Mouse (Mus musculus) adipocyte (in vitro differentiated cells): ENCODE data around the gene Haus6.
A peak's percentile ranks its signal among the peaks of the same experiment; 100 is the strongest.
"Not testable (repeated sequence)": the region's sequence is repeated elsewhere in the genome, so short reads cannot be mapped to it uniquely, and the experiment has no call there.

Source experiments
- DNase-seq: peaks from one replicate; pipeline ENCODE4 v3.0.0-alpha.2; 2016; ENCODE audit warnings: low spot score

Gene Haus6

DNA sequence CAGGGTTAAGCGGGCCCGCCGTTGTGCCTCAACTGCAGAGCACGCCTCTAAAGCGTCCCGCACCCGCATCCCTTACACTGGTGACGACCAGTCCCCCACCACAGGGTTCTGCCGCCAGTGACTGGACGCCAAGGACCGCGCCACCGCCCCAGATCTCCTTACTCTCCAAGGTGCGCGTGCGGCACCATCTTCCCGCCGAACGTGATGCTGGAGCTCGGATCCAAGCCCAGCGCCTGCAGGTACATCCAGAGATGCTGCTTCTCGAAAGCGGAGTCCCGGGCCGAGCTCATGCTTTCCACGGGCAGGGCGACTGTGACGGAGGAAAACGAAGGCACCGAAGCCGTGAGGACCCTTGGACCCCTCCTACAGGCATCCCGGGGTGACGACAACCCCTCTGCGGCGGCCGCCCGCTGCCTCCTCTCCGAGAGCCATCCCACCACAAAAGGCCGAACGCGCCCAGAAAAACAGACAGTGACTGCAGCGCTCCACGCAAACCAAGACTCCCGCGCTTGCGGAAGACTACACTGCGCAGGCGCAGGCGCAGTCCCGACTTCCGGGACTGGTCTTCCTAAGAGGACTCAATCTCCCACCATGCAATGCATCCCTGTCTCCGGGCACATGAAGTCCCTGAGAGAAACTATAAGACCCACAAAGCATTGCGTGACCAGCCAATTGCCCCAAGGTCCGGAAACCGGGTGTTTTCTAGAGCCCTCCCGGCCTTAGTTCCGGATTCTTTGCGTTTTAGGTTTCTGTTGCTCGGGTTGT lies at the start of gene Haus6:
TSS of gene Haus6 (minus strand) at position 532 of the 765 bp plus-strand sequence.
- peak; percentile 98 for DNase-seq

DNA sequence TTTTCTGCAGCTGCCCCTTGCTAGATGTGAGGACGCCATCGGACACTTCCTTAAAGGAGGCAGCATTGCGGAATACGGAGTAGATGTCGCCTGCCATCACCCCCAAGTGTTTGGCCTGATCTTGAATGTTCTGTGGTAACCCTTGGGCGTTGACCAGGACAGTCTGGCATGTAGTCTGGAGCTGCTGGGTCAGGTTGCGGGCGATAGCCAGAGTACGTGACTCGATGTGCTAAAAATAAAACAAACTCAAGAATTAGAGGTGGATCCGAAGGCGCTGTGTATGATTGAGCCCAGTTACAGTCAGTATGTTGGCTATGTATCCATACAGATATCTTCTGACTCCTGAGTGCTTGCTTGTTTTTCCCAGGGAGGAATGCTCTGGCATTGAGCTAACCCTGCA lies 45.3 kb upstream of the Haus6 start:
- no peak for DNase-seq

DNA sequence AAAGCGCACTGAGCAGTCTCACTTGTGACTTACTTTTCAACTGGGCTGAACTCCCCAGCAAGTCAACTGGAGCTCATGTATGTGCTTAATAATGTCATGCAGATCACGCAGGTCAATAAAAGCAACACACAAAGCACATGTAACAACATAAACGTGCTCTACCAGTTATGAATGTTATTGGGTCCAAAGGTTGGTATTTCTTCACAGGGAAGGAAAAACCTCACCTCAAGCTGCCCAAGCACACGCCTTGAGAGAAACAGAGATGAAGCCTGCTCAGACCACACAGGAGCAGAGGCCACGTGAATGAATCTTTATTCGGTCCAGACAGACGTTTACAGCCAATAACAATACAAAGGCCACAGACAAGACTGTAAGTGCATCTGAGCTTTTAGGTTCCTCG lies 44.6 kb upstream of the Haus6 start:
- not testable (repeated sequence) for DNase-seq

DNA sequence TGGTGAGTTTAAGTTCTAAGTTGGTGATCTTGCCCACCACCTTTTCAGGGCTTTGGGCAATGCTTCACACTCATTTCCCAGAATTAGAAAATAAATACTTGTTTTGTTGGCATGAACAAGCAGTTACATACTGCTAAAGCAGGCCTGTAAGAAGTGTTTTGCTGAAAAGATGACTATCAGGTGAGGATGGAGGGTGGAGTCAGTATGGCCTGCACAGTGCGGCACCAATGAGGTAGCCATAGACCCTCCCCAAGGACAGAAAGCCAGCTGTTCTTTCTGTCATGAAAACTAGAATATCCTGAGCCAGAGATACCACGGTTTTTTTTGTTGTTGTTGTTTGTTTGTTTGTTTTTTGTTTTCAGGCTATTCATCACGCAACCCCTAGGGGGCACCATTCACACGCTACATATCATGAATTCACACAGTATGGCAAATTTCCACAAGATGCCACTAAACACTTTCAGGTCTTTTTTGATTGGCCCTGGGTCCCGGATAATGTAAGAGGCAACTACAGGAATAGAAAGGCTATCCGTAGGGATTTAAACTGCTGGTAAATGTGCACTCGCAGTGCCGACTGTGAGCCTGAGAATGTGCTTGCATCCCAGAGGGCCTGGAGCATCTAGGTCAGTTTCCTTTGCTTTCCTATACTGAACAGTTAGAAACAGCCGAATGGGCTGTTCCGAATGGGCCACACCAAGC lies 40.0 kb upstream of the Haus6 start:
- no peak for DNase-seq

DNA sequence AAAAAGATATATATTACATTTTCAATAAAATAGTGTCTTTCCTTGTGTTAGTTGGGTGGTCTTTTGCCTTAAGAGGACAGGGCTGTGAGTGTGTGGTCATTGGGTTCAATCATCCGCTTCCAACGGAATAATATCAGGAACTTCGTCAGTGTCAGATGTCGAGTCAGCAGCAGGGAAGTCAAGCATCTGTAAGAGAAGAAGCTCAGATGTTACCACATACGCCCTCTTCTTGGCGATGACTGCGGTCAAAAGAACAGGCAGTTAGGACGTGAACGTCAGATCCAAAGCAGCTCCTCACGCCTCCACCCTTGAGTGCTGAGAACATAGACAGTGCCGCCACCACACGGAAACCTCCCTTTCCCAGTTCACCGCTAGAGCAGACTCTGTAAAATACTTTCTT lies 36.5 kb upstream of the Haus6 start:
- not testable (repeated sequence) for DNase-seq

DNA sequence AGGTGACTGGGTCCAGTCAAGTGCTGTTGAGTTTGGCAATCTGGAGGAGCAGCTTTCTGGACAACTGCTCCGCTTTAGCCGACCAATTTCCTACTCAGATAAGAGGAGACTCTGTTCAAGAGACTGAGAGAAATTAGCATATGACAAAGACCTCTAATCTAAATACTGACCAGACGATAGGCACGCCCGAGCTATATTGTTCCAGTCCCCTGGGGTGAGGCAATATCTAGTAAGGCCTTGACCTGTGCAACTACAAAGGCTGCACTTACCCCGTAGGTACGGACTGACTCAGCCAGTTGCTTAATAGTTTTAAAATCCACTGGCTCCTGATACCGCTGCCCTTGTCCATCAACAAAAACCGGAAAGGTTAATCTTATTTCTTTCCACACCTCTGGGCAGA lies 25.7 kb upstream of the Haus6 start:
- DNase-seq = not testable (repeated sequence)

DNA sequence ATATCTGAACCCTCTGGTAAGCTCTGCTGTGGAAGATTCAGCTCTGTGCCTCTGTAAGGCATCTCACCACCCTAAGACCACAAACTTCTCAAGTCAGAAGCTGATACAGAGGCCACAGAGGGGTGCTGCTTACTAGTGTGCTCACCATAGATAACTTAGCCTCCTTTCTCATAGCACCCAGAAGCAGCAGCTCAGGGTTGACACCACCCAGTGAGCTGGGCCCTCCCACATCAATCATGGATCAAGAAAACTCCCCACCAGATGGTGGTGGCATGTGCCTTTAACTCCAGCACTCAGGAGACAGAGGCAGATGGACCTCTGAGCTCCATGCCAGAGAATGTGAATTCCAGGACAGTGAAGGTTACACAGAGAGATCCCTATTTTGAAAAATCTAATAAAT lies 23.0 kb upstream of the Haus6 start:
- DNase-seq = not testable (repeated sequence)

DNA sequence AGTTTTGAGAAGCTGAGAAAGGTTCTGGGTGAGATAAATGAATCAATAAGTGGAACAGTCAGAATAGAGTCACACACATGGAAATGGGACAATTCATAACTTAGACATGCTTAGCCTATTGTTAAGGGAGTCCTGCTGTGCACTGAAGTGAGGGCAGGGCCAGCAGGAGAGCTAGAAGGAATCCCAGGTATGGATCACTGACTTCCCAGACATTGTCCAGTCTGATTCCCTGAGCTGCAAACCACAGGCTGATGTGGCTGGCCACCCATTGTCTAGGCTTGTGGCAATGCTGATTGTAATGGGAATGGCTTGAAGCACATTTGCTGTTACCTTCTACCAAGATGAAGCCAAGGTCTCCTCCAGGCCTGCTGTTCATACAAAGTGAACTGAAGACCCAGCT lies 22.5 kb upstream of the Haus6 start:
- not testable (repeated sequence) for DNase-seq

DNA sequence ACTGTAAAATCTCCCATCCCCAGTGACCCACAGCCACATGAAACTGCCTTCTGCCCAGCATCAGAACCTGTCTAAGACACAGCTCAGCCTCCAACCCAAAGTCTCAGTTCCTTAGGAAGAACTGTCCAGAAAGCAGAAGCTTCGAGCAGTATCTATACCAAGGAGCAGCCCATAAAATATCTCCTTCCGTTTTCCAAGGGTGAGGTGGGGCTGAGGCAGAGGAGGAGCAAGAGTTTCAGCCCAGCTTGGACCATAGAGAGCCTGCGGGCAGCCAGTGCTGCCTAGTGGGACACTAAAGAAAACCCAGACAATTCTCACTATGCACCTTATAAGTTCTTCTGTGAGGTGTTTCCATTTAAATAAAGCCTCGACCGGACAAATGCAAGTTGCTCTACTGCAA lies 20.7 kb upstream of the Haus6 start:
- DNase-seq = not testable (repeated sequence)

DNA sequence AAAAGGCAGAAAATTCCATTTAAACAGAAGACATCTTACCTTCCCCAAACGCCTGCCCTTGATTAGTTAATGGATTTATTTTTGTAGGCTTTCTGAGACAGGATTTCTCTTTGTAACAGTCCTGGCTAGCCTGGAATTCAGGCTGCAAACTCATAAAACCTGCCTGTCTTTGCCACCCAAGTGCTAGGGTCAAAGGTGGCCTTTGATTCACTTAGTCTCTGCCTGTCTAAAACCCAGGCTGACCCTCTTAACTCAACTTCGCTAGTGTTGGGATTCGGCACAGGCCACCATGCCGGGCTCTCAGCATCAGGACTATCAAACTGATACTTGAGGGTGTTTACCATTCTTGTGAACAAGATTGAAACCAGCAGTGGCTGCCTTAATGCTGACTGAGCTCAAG lies 20.0 kb upstream of the Haus6 start:
- no peak for DNase-seq

DNA sequence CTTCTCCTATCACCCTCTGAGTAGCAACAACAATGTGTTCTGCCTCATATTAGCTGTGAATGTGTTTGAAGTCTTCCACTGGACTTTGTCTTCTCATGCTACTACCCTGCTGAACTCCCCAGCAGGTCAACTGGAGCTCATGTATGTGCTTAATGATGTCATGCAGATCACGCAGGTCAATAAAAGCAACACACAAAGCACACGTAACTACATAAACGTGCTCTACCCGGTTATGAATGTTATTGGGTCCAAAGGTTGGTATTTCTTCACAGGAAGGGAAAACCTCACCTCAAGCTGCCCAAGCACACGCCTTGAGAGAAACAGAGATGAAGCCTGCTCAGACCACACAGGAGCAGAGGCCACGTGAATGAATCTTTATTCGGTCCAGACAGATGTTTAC lies 14.6 kb upstream of the Haus6 start:
- not testable (repeated sequence) for DNase-seq

DNA sequence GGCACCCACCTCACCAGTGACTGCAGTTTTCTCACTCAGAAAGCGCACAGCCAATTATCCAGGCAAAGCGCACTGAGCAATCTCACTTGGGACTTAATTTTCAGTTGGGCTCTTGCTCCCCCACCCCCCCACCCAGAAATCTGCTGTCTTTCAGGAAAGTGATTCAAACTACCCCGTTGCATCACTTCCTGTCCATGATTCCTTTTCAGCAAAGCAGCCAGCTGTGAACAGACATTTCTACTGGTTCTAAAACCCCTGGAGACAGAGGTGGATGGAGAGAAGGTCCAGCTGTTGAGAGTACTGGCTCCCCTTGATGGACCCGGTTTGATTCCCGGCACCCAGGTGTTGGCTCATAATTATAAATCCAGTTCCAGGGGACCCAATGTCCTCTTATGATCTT lies 13.6 kb upstream of the Haus6 start:
- DNase-seq = no peak

DNA sequence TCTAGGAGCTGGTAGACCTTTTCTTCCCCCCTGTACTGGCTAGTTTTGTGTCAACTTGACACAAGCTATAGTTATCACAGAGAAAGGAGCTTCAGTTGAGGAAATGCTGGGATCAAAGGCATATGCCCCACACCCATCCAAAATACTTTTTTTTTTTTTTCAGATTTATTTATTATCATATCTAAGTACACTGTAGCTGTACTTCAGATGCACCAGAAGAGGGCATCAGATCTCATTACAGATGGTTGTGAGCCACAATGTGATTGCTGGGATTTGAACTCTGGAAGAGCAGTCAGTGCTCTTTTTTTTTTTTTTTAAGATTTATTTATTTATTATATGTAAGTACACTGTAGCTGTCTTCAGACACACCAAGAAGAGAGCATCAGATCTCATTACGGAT lies 10.7 kb upstream of the Haus6 start:
- DNase-seq = not testable (repeated sequence)

DNA sequence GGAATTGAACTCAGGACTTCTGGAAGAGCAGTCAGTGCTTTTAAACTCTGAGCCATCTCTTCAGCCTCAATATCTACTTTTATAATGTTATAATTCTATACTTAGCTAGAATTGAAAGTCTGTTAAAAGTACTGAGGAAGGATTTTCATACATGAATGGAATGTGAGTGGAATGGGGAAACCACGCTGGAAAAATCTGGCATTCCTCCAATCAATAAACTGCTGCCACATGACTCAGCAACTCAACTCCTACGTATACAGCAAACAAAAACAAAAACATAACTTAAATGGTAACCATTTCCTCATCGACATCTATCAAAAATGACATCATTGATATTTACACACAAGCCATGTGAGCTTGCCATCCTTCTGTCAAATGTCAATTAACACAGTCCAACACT lies 10.3 kb upstream of the Haus6 start:
- no peak for DNase-seq

DNA sequence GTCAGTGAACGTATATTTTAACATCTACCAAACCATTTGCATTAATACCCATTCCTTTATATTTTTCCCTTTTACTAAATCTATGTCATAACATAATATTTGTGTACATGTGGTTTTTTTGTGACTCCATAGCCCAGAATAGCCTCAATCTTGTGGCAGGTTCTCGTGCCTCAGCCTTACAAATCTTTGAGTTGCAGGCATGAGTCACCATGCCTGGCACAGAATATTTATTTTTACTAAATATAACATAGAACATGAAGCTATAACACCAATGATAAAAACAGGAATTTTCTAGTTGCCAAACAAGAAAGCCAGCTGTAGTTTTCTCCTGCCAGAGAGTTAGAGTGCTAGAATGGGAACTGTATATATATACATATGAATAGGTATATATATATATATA lies 8.7 kb upstream of the Haus6 start:
- DNase-seq = no peak

DNA sequence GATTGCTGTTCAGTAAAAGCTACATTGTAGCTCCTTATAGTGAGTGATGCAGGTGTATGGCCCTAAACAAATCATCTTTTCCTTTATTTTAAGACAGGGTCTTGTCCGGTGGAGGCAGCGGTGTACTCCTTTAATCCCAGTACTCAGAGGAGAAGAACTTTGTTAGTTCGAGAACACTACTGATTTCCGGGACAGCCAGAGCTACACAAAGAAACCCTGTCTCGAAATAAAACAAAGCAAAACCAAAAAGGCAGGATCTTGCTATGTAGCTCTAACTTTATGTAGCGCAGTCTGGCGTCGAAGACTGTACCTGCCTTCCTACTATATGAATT lies 400 bp upstream of the Haus6 start:
- no peak for DNase-seq

DNA sequence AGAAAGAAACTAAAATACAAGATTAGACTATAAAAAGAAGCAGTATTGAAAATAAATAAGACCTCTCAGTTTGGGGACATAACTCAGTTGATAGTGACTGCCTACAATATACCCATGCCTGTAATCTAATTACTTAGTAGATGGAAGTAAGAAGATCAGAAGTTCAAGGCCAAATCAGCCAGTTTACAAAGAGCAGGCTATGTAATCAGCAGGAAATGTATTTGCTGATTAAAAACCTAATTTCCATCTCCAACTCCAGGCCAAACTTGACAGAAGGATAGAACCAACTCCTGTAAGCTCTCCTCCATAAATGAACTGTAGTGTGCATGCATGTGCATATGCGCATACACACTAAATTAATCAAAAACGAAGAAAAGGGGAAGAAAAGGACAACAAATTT lies 20.6 kb downstream of the Haus6 start:
- DNase-seq = no peak

DNA sequence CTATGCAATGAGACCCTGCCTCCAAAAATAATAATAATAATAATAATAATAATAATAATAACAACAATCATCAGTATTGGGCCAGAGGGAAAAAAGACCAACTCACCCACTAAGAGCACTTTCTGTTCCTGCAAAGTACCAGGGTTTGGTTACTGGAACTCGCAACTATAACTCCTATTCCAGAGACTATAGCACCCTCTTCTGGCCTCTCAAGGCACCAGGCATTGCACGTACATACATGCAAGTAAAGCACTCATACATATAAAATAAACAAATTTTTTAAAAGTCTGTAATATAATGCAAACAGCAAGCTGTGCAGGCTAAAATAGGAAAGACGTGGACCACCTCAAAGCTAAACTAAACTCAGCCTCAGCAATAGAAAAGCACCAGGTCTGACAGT lies 23.6 kb downstream of the Haus6 start:
- no peak for DNase-seq

DNA sequence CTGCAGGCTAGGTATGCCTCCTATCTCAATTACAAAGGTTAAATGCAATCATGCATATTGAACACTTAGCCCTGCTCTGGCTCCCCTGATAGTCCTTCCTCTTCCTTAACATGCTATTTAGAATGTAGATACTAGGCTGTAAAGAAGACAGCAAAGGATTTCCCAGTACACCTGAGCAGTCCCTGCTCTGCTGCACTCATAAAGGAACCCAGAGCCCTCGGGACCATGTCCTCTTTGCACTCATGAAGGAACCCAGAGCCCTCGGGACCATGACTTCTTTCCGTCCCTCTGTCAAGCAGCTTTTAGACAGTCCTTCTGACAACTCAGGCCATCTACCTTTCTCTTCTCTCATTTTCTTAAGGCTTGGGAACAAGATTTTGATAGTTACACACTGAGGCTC lies 31.3 kb downstream of the Haus6 start:
- DNase-seq = no peak

DNA sequence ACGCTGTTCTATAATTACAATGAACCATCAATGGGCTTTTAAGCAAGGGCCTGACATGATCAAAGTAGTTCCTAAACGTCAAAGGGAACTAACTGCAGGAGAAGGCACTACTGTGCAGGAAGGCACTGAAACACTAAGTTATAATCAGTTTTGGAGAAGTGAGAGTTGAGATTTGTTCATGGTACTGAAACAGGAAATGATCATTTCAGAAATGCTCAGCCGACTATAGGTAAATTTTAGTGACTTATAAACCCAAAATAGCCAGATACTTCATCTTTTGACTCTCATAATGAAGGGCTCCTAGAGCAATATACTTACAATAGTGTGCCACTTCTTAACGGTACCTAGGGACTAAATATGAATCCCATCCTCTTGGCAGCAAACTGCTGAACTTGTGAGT lies 31.8 kb downstream of the Haus6 start:
- no peak for DNase-seq

DNA sequence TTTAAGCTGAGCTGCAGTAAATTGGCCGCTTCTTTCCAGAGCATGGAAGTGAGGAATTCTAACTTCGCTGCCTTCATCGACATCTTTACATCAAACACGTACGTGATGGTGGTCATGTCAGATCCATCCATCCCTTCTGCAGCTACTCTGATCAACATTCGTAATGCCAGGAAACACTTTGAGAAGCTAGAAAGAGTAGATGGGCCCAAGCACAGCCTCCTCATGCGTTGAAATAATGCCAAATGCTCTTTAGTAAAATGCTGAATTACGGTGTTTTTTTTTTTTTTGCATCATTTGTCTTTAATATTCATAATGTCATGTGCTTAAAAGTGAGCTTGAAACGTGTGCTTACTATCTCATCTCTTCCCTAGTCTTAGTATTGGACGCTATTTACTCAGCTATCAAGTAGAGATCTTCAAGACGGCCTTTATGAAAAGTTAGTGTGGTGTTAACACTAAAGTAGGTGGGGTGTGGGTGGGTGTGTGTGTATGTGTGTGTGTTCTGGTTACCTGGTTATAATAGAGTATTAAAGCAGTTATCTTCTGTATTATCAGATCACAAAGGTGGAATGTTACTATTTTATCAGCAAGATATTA lies 35.1 kb downstream of the Haus6 start:
- DNase-seq = no peak

DNA sequence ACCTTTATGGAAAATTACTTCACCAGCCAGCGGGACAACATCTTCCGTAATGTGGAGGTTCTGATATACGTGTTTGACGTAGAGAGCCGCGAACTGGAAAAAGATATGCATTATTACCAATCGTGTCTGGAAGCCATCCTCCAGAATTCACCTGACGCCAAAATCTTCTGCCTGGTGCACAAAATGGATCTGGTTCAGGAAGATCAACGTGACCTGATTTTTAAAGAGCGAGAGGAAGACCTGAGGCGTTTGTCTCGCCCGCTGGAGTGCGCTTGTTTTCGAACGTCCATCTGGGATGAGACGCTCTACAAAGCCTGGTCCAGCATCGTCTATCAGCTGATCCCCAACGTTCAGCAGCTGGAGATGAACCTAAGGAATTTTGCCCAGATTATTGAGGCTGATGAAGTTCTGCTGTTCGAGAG lies 35.7 kb downstream of the Haus6 start:
- DNase-seq = peak; percentile 36

DNA sequence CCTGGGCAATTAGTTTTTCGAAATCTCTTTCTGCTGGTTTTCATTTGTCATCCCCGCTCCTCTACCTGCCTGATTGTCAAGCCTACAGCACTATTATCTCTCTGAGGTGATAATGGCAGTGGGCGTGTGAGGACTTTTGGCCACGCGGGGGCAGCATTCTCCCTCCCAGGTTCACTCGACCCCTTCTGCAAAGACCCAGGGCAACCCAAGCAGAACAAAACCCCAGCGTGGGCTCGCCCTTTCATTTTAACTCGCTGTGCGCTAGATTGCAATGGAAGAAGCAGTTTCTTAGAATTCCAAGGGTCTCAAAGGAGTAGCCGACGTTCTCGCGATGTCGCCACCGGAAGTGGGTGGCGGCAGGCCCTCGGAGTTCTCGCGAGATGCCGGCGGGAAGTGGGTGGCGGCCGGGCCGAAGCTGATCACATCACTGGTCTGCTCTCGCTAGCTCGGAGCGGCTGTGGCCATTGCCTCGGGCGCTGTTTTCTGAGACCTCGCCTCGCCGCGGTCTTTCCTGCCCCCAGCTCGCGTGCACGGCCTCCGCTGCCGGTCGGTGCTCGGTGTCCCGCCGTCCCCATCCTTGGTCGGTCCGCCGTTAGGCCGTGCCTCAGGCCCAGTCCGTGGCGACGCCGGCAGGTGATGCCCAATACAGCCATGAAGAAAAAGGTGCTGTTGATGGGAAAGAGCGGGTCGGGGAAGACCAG lies 36.4 kb downstream of the Haus6 start, which contains the start of gene Rraga:
TSS of gene Rraga (plus strand) at position 386 of the 701 bp plus-strand sequence.
- peak; percentile 92 for DNase-seq
